Mouse (Mus musculus): ENCODE measurements around the gene Cyp3a57.
"Not testable (repeated sequence)": the region's sequence is repeated elsewhere in the genome, so short reads cannot be mapped to it uniquely, and the experiment has no call there.

Gene Cyp3a57

GRCm38 (mm10) chr5:145344941-145345340 lies at the start of gene Cyp3a57:
Cyp3a57 (plus strand) TSS chr5:145345279.
- in situ Hi-C loops (cut with MseI, MboI): no loop called here

- in situ Hi-C loops (cut with MseI, MboI): no loop called here
Observed at GRCm38 (mm10) chr5:145300469-145300868, 44.6 kb upstream of the Cyp3a57 start.

GRCm38 (mm10) chr5:145301796-145302195 lies 43.3 kb upstream of the Cyp3a57 start:
- in situ Hi-C loops (cut with MseI, MboI): not testable (repeated sequence)

GRCm38 (mm10) chr5:145302424-145302823 lies 42.7 kb upstream of the Cyp3a57 start:
- in situ Hi-C loops (cut with MseI, MboI): no loop called here

DNA sequence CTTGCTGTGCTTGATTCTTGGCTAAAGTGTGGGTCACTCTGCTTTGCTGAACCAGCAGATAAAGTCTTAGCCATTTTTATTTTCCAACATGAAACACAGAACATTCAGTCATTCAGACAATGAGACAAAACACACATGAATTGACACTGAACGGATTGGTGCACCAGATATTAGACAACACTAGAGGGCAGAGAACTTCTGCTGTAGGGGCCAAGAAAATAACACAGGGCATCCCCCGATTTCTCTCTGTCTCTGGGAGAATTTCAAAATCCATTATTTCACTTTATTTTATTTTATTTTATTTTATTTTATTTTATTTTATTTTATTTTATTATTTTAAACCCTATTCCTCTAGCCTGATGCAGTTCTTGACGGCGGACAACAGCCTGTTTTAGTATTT lies 38.1 kb upstream of the Cyp3a57 start:
- in situ Hi-C loops (cut with MseI, MboI): not testable (repeated sequence)

- in situ Hi-C loops (cut with MseI, MboI): not testable (repeated sequence)
Observed at GRCm38 (mm10) chr5:145307811-145308210, 37.3 kb upstream of the Cyp3a57 start.

- in situ Hi-C loops (cut with MseI, MboI): no loop called here
Observed at GRCm38 (mm10) chr5:145313845-145314244, 31.2 kb upstream of the Cyp3a57 start.

- in situ Hi-C loops (cut with MseI, MboI): no loop called here
Observed at GRCm38 (mm10) chr5:145317141-145317540, 27.9 kb upstream of the Cyp3a57 start.

DNA sequence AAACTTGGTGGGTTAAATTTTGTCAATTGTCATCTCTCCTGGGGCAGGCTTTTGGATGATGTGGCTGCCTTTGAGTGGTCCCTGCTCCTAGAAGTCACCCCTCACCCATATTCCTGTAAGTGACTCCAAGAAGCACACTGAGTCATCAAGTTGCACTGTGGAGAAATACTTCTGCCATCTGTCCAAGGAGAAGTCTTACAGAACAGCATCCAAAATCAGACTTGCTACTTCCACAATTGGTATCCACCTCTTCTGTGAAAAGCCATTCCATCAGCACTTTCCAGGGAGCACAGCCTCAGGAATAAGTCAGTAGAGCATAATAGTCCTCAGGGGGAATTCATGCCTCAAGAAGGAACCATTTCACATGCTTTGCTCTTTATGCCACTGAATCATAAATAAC lies 6.3 kb upstream of the Cyp3a57 start:
- in situ Hi-C loops (cut with MseI, MboI): not testable (repeated sequence)

DNA sequence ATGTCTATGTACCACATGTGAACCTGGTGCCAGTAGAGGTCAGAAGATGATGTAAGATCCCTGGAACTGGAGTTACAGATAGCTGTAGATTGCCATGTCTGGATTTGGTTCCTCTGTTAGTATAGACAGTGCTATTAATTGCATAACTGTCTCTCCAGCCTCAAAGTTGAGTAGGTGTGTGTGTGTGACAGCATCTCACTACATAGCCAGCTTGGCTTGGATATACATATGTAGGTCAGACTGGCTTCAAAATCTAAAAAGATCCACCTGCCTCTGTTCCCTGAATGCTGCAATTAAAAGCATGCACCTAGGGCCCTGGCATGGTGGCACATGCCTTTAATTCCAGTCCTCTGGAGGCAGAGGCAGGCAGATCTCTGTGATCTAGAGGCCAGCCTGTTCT lies 4.6 kb downstream of the Cyp3a57 start:
- in situ Hi-C loops (cut with MseI, MboI): no loop called here

DNA sequence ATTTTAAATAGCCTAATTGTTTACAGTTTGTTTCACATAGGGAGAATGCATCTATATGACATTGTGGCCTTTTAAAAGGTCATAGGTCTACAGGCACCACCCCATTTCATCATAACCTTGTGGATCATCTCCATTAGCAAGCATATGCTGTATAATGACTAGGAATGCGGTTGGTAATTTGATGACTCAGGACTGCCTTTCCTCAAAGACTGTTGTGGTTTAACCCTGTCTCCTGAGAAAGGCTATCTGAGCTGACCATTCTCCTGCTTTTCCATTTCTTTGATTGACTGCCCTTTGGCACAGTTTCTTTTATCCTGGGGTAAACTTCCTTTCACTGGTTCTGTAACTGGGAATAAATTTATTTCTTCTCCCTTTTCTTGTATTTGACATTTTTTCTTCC lies 8.0 kb downstream of the Cyp3a57 start:
- in situ Hi-C loops (cut with MseI, MboI): no loop called here

- in situ Hi-C loops (cut with MseI, MboI): not testable (repeated sequence)
Observed at GRCm38 (mm10) chr5:145415416-145415815, 70.3 kb downstream of the Cyp3a57 start.

DNA sequence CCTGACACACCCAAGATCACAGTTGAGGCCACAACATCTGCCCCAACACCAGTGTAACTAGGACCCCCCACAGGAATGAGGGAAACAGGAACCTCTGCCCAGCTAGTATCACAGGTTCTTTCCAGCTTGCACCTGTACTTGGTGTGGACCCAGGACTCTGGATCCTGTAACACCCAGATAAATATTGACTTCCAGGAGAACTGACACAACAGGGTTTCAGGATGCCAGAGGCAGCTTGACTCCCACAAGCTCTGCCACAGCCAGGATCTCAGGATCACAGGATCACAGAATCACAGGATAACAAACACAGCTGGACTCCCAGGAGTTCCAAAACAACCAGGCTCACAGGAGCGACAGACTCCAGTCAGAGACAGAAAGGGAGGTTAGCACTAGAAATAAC lies 77.2 kb downstream of the Cyp3a57 start:
- in situ Hi-C loops (cut with MseI, MboI): no loop called here

- in situ Hi-C loops (cut with MseI, MboI): no loop called here
Observed at GRCm38 (mm10) chr5:145431004-145431403, 85.9 kb downstream of the Cyp3a57 start.

DNA sequence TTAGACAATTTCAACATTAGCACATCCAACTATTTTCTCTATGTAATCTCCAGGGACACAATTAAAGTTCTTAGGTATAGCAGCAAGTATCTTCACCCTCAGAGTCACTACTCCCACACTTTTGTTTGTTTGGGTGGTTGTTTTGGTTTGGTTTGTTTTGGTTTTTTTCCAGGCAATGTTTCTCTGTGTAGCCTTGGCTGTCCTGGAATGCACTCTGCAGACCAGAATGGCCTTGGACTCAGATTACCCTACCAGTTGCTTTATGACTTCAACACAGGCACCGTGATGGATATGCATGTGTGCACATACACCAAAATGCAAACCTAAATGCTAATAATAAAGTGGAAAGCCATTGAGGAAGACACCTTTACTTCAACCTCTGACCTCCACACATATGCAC lies 88.6 kb downstream of the Cyp3a57 start:
- in situ Hi-C loops (cut with MseI, MboI): no loop called here
